Mouse (Mus musculus) 3134 (cell line): ENCODE results near the gene Fam214a.

Source experiments
- DNase-seq: peaks from one replicate; pipeline ENCODE4 v3.0.0-alpha.2; 2011; ENCODE audit warnings: low spot score; ENCODE audit not compliant: insufficient read length; ENCODE audit errors: extremely low read depth

Fam214a gene

DNA sequence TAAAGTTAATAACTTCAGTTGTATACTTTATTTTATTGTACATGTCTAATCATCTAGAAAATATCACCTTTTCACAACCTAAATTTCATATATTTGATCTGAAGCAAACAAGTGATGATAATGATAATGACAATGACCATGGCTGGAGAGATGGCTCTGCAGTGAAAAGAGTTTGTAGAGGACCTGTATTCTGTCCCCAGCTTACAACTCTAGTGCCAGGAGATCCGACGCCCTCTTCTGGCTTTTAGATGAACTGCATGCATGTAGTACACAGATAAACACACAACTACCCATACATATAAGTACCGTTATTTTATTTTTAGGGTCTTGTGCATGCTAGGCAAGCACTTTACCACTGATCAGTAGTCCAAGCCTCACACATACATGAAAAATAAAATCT is 1.2 kb upstream of the Fam214a start:
- no peak for DNase-seq

DNA sequence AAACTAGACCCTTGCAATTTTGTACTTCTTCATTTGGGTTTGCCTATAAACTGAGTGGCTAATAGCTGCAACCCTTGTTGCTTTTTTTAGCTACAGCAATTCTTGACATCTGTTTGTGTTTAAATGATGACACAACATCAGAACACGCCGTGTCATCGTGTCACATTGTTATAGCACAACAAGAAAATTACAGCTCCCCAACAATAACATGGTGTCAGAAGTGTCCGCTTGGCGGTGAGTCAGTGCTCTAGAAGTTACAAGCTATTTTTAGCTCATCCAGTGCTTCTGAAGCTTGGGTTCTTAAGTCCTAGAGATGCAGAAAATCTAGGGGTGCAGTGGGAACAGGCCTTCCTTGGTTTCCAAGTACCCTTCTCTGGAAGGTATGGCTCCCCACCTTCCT is 578 bp upstream of the Fam214a start:
- peak; percentile 13 for DNase-seq

DNA sequence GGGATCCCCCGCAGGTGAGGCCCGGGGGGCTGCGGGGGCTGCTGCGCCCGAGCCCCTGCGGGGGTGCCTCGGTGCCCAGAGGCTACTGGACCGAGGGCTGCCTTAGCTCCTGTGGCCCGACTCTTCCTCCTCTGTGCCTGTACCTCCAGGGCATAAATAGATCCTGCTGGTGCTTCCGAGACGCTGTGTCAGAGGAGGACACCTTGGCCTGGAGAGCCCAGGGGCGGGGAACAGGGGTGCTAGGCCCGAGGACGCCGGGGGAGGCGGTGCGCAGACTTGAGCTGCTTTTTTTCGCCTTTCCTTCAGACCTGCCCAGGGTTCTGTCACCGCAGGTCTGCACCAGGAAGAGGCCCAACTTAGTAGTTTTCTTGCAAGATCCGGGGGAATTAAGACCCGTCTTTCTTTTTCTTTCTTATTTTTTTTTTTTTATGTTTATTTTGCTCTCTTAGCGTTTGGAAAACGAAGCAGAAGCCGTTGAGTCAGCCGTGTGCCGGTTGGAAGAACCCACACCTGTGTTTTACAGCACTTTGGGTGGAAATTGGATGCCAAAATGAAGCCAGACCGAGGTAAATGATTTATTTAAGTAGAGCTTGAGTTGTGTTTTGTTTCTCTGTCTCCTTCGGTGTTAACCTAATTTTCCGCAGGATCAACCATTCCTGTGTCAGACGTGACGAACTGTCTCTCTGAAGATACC is 728 bp downstream of the Fam214a start:
- DNase-seq, result peak; percentile 75

DNA sequence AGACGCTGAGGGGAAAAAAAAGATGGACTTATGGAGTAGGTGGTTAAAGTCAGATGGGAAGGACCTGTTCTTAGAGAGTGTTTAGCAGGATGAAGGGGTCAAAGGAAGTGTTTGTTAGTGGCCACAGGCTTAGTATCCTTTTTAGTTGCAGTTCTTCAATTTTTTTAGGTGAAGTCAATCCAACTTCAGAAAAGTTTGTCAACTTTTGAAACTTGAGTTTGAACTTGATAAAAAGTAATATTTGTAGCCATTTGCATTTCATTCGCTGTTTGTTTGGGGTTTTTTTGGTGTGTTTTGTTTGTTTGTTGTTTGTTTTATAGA is 1.2 kb downstream of the Fam214a start:
- no peak for DNase-seq

DNA sequence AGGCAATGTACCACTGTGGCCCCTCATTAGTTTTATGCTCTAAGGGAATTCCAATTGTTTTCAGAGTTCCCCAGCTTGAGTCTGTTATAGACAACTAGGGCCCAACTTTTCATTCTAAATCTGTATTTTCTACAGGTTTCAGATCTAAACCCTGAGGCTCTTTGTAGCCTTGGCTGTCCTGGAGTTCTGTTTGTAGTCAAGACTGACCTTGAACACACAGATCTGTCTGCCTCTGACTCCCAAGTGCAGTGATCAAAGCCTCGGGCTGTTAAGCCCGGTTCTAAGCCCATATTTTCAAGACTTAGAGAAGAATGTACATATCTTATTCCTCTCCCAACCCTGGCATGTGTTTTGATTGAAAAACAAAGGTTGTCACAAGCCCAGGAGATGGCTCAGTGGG is 1.7 kb downstream of the Fam214a start:
- no peak for DNase-seq

DNA sequence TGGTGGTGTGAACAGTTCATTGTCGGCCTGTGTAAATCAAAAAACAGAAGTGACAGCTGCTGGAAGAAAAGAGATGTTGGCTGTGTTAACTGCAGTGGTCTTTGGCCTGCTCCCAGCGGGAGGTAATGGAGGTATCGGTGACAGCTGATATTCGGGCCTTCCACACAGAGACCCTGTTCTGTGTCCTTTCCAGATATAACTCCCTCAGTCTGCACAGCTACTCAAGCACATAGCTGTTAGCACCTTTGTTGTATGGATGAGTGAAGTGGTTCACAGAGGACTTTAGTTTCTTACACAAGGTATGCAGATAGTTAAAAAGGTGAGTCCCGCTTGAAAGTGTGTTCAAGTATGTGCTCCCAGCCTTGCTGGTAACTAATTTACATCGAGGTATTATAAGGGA is 7.9 kb downstream of the Fam214a start:
- DNase-seq, result no peak

DNA sequence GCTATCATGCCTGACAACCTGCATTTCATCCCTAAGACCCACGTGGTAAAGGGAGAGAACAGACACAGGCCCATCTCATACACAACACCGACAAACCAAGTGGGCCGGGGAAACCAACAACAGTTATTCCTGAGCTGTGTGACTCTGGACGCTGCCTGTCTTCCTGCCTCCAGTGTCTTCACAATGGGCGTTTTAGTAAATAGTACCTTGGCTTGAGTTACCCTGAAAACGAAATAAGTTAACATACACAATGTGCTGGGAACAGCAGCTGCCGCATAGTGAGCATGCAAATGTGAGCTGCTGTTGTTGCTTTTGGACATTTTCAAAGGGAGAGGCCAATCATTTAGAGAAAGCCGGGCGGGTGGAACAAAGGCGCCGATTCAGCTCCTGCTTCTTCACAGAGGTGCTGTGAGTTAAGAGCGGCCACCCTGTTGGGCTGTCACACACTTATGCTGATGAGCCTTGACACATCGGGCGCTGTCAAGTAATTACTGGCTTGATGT is 8.4 kb downstream of the Fam214a start:
- no peak for DNase-seq

DNA sequence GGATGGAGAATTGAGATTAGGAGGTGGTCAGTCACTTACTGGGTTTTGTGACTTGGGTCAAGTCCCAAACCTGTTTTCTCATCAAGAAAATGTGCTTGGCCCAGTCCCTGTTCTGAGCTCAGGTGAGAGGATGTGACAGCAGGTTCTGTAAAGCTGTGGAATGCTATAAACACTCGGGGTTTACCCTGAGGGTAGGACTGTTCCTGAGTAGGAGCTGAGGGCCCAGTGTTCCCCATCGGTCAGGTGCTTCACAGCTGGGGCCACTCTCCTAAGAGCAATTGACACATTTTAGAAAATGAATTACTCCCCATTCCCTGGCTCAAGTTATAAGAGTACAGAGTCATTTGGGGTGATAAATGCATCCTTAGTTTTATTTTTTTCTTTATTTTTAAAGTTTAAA is 11.3 kb downstream of the Fam214a start:
- no peak for DNase-seq

DNA sequence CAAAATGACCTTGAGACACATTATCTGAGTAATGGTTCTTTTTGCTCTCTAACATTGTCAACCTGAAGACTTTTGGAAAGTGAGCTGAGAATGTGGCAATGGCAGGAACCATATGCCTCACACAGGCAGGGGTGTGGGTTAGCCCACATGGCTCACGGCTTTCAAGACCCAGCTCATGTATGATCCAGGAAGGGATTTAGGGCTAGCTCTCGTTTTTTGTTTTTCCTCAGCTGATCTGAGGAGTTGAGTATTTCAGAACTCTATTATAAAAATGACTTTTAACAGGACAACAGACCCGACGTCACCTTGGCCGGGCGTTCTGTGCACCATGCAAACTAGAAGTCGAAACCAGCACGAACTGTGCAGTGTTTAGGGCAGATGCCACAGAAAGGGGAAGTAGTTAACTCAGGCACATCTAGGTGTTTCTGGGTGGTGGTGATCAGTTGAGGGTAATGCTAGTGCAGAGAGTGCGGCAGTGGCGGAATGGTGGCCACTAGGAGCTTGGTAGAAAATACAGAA is 12.2 kb downstream of the Fam214a start:
- no peak for DNase-seq

DNA sequence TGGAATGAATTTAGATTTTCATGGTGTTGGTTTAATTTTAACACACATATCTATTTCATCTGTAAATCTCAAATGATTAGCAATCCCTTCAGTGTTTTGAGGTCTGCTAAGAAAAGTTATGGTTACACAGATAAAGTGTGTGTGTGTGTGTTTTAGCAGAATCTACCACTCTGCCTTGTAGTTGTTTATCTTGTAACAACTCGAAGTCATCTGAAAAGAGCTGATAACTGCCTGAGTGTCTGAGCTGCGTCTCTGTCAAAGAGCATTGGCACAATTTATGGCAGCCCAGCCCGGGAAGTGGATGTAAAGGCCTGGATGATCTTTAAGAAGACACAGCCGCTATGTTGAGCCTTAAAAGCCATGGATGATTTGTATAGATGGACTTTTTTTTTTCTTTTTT is 13.5 kb downstream of the Fam214a start:
- DNase-seq, result no peak

DNA sequence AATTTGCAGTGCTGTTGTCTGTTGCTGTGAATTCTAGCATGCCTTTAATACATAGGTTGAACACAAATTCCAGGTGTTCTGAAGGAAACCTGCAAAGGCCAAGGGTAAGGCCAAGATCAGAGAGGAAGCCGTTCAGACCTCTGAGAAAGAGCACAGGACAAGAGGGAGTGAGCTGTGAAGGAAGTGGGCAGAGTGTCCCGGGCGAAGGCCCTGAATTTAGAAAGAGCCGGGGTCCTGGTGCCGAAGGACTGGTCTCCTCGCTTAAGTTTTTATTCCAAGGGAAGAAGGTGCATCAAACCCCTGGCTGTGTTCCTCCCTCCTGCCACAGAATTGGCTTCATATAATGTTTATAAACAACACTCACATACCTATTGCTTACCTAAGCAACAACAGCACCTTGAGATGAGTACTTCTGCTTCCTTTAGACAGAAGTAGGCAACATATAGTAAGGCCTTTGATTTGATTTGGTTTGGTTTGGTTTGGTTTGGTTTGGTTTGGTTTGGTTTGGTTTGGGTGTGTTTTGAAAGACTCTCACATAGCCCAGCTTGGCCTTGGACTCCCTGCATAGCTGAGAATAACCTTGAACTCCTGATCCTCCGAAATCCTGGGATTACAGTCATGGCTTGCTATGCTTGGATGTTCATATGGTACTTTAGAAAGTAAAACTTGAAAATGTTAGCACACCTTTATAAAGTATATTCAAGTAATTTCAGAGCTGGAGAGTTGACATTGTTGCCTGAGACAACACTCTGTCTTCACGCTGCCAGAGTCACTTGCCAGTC is 16.2 kb downstream of the Fam214a start:
- no peak for DNase-seq

DNA sequence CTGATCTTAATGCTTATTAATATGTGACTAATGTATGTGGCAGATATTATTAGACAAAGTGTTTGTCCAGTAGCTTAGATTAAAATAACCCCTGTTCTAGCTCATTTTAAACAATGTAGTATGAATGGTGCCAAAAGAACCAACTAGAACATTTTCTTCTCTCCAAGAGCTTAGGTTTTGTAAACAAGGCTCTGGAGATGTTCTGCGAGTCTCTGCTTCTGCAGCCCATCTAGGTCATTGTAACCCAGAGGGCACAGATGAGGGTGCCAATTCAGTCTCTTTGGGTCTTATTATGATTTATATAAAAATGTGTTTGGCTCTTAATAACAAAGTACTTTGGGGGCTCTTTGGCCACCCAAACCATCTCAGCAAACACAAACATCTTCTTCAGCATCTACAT is 17.9 kb downstream of the Fam214a start:
- no peak for DNase-seq

DNA sequence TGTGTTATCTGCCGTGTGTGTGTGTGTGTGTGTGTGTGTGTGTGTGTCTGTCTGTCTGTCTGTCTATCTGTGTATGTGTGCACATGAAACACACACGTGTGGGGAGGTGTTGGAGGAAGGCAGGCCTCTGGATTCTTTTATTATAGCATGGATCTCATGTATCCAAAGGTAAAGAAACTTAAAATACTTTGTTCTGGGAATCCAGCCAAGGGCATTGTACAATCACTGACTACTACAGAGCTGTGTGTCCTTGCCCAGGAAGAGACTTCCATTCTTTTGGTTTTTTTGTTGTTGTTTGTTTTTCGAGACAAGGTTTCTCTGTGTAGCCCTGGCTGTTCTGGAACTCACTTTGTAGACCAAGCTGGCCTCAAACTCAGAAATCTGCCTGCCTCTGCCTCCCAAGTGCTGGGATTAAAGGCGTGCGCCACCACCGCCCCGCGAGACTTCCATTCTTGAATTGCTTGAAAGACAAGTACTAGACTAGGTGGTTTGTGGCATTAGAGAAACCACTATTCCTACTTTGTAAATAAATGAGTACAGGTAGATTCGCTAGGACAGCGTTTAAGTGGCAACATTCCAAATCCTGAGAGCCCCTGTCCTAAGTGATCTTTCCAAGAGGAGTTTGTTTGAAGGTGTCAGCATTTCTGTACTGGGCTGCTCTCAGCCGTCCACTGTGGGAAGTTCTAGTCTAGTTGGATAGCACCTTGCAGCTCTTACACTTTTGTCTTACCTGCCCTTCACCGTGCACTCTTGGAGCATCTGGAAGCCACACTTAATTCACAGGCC is 18.7 kb downstream of the Fam214a start:
- DNase-seq, result no peak

DNA sequence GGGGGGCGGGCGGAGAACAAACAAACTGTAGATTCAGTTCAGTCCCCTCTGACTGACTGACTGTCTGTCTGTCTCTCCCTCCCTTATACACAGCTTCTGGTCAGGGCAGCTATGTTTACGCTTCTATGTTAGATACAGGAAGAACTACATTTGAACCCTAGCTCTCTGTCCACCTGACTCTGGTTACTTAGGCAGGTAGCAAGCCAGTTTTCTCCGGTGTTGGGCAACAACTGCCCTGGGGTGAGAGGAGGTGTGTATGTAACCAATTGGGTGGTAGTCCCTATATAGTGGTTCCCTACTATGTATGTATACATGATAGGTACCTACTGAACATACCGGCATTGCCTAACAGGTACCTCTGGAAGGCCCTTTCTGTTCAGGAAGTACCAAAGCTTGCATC is 20.1 kb downstream of the Fam214a start:
- no peak for DNase-seq

DNA sequence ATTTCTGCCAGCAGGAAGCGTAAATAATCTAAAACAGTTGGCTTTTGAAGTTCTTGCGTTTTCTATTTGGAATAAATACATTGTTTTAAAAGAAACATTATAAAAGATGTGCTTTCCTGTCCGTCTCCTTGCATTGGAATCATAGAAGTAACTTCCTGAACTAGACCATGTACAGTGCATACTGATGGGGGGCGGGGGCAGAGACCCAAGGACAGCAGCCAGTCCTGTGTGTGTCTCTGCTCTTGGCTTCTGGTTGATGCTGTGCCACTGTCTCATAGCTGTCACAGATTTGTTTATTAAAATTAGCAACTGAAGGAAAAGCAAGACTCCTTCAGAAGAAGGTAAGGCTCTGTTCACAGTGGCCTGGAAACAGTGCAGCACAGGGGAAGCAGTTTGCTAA is 20.5 kb downstream of the Fam214a start:
- DNase-seq, result no peak

DNA sequence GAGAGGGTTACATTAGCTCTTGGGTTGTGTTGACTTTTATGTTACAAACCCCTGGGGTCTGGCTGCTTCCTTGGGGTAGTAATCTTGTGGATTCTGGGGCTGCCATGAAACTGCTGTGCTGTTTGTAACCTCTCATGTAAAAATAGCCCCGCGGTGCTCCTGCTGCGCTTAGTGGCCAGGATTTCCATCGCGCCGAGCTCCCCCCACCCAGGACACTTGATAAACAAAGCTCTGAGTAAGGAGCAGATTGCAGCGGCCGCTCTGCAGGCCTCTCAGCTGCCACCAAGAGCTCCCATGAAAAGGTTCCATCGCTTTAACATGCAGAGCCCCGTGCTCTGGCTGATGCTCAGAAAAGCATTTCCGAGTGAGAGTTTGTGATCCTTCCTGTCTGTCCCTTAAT is 22.1 kb downstream of the Fam214a start:
- no peak for DNase-seq

DNA sequence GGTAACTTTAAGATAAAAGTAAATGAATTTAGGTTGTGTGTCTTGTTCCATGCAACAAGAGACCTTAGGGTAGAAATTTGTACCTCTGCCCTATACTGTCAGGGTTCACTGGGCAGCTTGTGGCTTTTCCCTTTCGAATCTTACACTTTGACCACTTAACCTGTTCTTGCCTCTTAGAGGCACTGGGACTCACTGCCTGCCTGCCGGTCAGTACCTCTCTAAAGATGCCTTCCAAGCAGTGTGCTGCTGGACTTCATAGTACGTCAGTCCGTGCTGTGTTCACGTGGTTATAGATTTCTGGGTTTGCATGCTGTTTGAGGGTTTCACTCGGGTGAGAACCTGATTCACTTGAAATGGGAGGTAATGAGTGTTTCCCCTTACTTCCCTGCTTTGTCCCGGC is 22.7 kb downstream of the Fam214a start:
- DNase-seq, result no peak

DNA sequence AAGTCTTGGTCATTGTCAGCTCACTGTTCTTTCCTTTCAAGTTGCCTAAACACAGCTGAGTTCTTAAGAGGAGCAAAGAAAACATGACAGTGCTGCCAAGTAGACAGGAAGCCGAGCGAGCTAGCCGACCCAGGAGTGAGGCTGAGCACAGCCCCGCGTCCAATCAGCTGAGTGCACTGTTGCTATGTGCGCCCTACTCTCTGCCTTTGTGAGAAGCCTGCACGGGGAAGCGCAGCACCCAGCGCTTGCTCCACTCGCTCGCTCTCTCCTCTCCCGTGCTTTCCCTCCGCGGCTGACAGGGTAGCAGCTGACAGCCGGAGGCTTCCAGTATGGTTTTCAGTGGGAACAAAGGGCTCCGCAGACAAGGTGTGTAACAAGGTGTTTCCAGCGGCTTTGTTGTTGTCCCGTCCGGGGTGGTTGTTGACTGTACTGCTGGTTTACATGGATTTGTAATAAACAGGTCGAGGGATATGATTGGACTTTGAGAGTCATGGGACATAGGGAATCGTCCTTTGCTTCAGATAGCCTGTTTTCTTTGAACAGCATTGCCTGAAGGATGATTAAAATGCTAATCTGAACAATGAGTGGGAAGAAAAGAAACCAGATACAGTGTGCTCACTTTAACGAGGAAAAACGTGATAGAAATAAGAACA is 23.4 kb downstream of the Fam214a start:
- DNase-seq, result peak; percentile 84

DNA sequence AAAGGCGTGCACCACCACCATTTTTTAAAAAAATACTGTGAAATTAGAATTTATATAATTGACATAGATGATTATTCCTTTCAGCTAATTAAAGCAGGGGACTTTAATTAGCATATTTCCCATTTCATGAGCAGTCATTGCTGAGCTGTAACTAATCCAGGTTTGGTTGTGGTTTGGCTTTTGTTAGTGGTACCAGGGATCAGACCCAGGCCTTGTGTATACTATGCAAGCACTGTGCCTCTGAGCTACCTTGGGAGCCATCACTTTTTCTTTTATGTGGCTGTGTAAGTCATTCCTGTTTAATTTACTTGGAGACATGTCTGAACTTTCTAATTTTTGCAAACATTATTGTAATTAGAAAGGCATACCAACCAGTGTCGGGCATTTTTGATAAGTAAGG is 24.6 kb downstream of the Fam214a start:
- no peak for DNase-seq

DNA sequence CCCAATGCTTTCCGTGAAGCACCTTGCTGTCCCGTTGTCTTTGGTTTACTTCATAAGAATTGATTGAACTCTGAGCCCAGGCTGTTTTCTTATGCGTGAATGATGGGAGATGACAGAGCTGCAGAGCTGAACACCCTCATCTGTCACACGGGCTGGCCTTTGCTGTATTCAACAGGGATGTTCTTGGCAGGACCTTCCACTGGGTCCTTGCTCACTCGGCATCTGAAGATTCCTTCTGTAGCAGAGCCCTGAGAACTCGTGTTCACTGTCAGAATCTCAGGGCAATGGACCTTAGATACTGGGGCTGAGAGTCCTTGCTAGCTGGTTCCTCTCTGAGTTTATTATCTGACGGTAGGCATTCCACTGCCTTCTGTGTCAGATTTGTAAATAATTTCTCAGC is 25.3 kb downstream of the Fam214a start:
- no peak for DNase-seq

DNA sequence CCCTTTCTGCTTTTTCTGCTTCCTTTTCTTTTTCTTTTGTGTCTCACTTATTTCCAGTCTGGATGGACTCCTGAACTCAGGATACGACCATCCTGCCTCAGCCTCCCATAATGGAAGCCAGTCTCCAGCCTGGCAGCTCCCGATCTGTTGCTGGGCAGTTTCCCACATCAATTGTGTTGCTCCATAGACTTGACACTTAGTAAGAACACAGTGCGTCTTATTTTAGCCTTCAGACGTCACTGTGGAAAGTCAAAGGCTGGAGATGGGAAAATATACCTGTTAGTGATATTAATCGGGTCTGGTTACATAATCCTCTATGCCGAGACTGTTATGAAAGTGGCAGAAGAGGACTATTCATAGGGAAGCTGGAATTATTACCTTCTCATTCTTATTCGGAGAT is 26.2 kb downstream of the Fam214a start:
- DNase-seq, result no peak
